Mouse (Mus musculus) C2C12 (cell line): Measurements from ENCODE around the gene Prkg1.

ENCODE experiments used
- CTCF ChIP-seq: IDR thresholded peaks from one replicate; pipeline ENCODE4 v1.5.1; 2011; ENCODE audit not compliant: control insufficient read depth, insufficient read depth, insufficient read length
- MAX ChIP-seq: IDR thresholded peaks from one replicate; pipeline ENCODE4 v1.6.1; 2011; ENCODE audit warnings: mild to moderate bottlenecking, control low read depth
- MYOG ChIP-seq: IDR thresholded peaks from one replicate; pipeline ENCODE4 v1.6.1; 2011; ENCODE audit not compliant: control insufficient read depth, insufficient read length; ENCODE audit errors: extremely low read depth

- TF ChIP-seq CTCF (no peak), MYOG (no peak), MAX (no peak)
Observed at GRCm38 (mm10) chr19:31460188-31460587, 304.6 kb downstream of the Prkg1 start.
